Mouse (Mus musculus): Measurements from ENCODE around the gene Ikzf1.

Ikzf1 gene

GRCm38 (mm10) chr11:11766105-11766504 is 81.3 kb downstream of the Ikzf1 start:
- no peak for DNase-seq (ENCODE audit: low spot score)

GRCm38 (mm10) chr11:11766736-11767135 is 81.9 kb downstream of the Ikzf1 start:
- DNase-seq (ENCODE audit: low spot score) = no peak

- DNase-seq (ENCODE audit: low spot score) = no peak
Observed at GRCm38 (mm10) chr11:11768057-11768456, 83.3 kb downstream of the Ikzf1 start.

- no peak for DNase-seq (ENCODE audit: low spot score)
Observed at GRCm38 (mm10) chr11:11769281-11769680, 84.5 kb downstream of the Ikzf1 start.

GRCm38 (mm10) chr11:11770691-11771090 is 85.9 kb downstream of the Ikzf1 start:
- DNase-seq (ENCODE audit: low spot score) = no peak

GRCm38 (mm10) chr11:11772196-11772595 is 87.4 kb downstream of the Ikzf1 start:
- DNase-seq (ENCODE audit: low spot score) = no peak

GRCm38 (mm10) chr11:11774384-11774783 is 89.6 kb downstream of the Ikzf1 start:
- no peak for DNase-seq (ENCODE audit: low spot score)

- no peak for DNase-seq (ENCODE audit: low spot score)
Observed at GRCm38 (mm10) chr11:11774893-11775292, 90.1 kb downstream of the Ikzf1 start.

- DNase-seq (ENCODE audit: low spot score) = no peak
Observed at GRCm38 (mm10) chr11:11776071-11776821, 91.4 kb downstream of the Ikzf1 start.

- DNase-seq (ENCODE audit: low spot score) = no peak
Observed at GRCm38 (mm10) chr11:11776822-11777174, 92.0 kb downstream of the Ikzf1 start.

GRCm38 (mm10) chr11:11777246-11777645 is 92.4 kb downstream of the Ikzf1 start:
- no peak for DNase-seq (ENCODE audit: low spot score)

- DNase-seq (ENCODE audit: low spot score) = no peak
Observed at GRCm38 (mm10) chr11:11777796-11778195, 93.0 kb downstream of the Ikzf1 start.

- no peak for DNase-seq (ENCODE audit: low spot score)
Observed at GRCm38 (mm10) chr11:11778345-11778744, 93.5 kb downstream of the Ikzf1 start.

GRCm38 (mm10) chr11:11781728-11782127 is 96.9 kb downstream of the Ikzf1 start:
- no peak for DNase-seq (ENCODE audit: low spot score)

- no peak for DNase-seq (ENCODE audit: low spot score)
Observed at GRCm38 (mm10) chr11:11785457-11785856, 100.7 kb downstream of the Ikzf1 start.

GRCm38 (mm10) chr11:11788521-11788974 is 103.7 kb downstream of the Ikzf1 start:
- peak; percentile 86 for DNase-seq (ENCODE audit: low spot score)

- DNase-seq (ENCODE audit: low spot score) = no peak
Observed at GRCm38 (mm10) chr11:11794626-11795025, 109.8 kb downstream of the Ikzf1 start.

- no peak for DNase-seq (ENCODE audit: low spot score)
Observed at GRCm38 (mm10) chr11:11798690-11799089, 113.9 kb downstream of the Ikzf1 start.

- no peak for DNase-seq (ENCODE audit: low spot score)
Observed at GRCm38 (mm10) chr11:11800304-11800703, 115.5 kb downstream of the Ikzf1 start.

- DNase-seq (ENCODE audit: low spot score) = no peak
Observed at GRCm38 (mm10) chr11:11801067-11801466, 116.3 kb downstream of the Ikzf1 start.

- DNase-seq (ENCODE audit: low spot score) = no peak
Observed at GRCm38 (mm10) chr11:11804421-11804820, 119.6 kb downstream of the Ikzf1 start.

GRCm38 (mm10) chr11:11805951-11806350 is 121.1 kb downstream of the Ikzf1 start:
- no peak for DNase-seq (ENCODE audit: low spot score)

- DNase-seq (ENCODE audit: low spot score) = peak; percentile 26
Observed at GRCm38 (mm10) chr11:11808035-11808819, 123.4 kb downstream of the Ikzf1 start.

Measured in MN1 (cell line).